Mouse (Mus musculus) hindbrain, embryonic 16.5 days (tissue): ENCODE results near the gene Anapc7. TPM values are rescaled to one million over a fixed set of nuclear protein-coding genes. Genes with fewer than 3 reads are reported as not detected.
A peak's percentile ranks its signal among the peaks of the same experiment; 100 is the strongest.

Experiments used
- ATAC-seq: fragments of 200-750 bp; cut with Nextera tagmentation; 2 replicates; pipeline ENCODE4 v1.8.0; 2017; ENCODE audit warnings: moderate TSS enrichment, moderate library complexity
- H3K27ac ChIP-seq: fragments of 300-500 bp; sonication (generic); 2 replicates; pipeline ENCODE4 v1.5.1; 2014; ENCODE audit warnings: low read depth, mild to moderate bottlenecking, control low read depth, low read length, moderate library complexity
- H3K27me3 ChIP-seq: fragments of 300-500 bp; sonication (generic); replicated peaks from 2 replicates; pipeline ENCODE4 v1.6.1; 2014; ENCODE audit warnings: low read length; ENCODE audit not compliant: control insufficient read depth, insufficient read depth
- H3K36me3 ChIP-seq: fragments of 300-500 bp; sonication (generic); 2 replicates; pipeline ENCODE4 v1.6.1; 2014; ENCODE audit warnings: mild to moderate bottlenecking, low read length, moderate library complexity, mixed read lengths; ENCODE audit not compliant: control insufficient read depth, insufficient read depth
- H3K4me1 ChIP-seq: fragments of 300-500 bp; sonication (generic); 2 replicates; pipeline ENCODE4 v1.6.1; 2014; ENCODE audit warnings: low read depth, low read length; ENCODE audit not compliant: control insufficient read depth, insufficient read depth
- H3K4me2 ChIP-seq: fragments of 300-500 bp; sonication (generic); 2 replicates; pipeline ENCODE4 v1.6.1; 2014; ENCODE audit warnings: mild to moderate bottlenecking, low read length, control low read depth, moderate library complexity
- H3K4me3 ChIP-seq: fragments of 300-500 bp; sonication (generic); 2 replicates; pipeline ENCODE4 v1.5.1; 2014; ENCODE audit warnings: mild to moderate bottlenecking, low read length, control low read depth, moderate library complexity
- H3K9ac ChIP-seq: fragments of 300-500 bp; sonication (generic); 2 replicates; pipeline ENCODE4 v1.6.1; 2014; ENCODE audit warnings: low read depth, mild to moderate bottlenecking, control low read depth, low read length, moderate library complexity
- H3K9me3 ChIP-seq: fragments of 300-500 bp; sonication (generic); 2 replicates; pipeline ENCODE4 v1.6.1; 2014; ENCODE audit warnings: mild to moderate bottlenecking, low read length, moderate library complexity; ENCODE audit not compliant: control insufficient read depth
- WGBS: fragments of 180-500 bp; shearing (Covaris S2); extraction: QIAGEN DNeasy Blood & Tissue Kit; methylation state at CpG from one replicate; pipeline ENCODE4 v1.1.7; 2014; 5-methylcytosine and 5-hydroxymethylcytosine counted together
- polyA plus RNA-seq: library from polyadenylated mRNA; unstranded; fragments of >200 nt; fragmentation: Nextera tagmentation; extraction: Ambion mirVana; gene quantifications from 2 replicates; pipeline ENCODE4 v1.2.1, GENCODE M21; 2015

Anapc7 gene
- polyA plus RNA-seq, 1 experiment from 2014 or later = 47.3 TPM

DNA sequence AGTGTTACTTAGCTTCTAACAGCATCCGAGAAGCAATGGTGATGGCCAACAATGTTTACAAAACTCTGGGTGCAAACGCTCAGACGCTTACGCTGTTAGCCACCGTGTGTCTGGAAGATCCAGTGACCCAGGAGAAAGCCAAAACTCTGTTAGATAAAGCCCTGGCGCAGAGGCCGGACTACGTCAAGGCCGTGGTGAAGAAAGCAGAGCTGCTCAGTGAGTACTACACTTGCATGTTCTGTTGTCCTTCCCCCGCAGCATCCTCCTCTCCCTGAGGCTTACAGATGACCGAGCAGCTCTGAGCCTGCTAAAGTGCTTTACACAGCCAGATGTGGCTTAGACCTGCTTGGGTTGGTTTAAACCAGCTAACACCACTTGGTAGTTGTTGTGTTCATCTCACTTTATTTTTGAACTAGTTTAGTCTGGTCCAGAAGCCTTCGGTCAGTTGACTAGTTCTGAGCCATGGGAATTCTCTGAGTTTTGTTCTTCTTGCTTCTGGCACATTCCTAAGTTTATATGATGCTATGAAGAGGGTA lies 18.7 kb downstream of the Anapc7 start:
- H3K4me2 ChIP-seq = no peak overlapping the region
- H3K9me3 ChIP-seq = no peaks in the 10 kb centered on the region
- no peak overlapping the region for H3K4me3 ChIP-seq
- ATAC-seq = no peak
- H3K4me1 ChIP-seq = no peaks in the 10 kb centered on the region
- no peaks in the 10 kb centered on the region for H3K27me3 ChIP-seq
- peaks cover 66% of the 10 kb centered on the region for H3K36me3 ChIP-seq
- no peak overlapping the region for H3K27ac ChIP-seq
- WGBS = 94% methylated on average over 12 of the region's 12 CpGs
- no peak overlapping the region for H3K9ac ChIP-seq

GRCm38 (mm10) chr5:122444492-122444891 lies 23.0 kb downstream of the Anapc7 start:
- H3K9me3 ChIP-seq = no peaks in the 10 kb centered on the region
- no peak overlapping the region for H3K27ac ChIP-seq
- H3K4me2 ChIP-seq = no peak overlapping the region
- H3K27me3 ChIP-seq = no peaks in the 10 kb centered on the region
- peaks cover 34% of the 10 kb centered on the region for H3K36me3 ChIP-seq
- no peak overlapping the region for H3K9ac ChIP-seq
- ATAC-seq = no peak
- no peak overlapping the region for H3K4me3 ChIP-seq
- H3K4me1 ChIP-seq = no peaks in the 10 kb centered on the region
- WGBS = 94% methylated on average over 10 of the region's 10 CpGs

DNA sequence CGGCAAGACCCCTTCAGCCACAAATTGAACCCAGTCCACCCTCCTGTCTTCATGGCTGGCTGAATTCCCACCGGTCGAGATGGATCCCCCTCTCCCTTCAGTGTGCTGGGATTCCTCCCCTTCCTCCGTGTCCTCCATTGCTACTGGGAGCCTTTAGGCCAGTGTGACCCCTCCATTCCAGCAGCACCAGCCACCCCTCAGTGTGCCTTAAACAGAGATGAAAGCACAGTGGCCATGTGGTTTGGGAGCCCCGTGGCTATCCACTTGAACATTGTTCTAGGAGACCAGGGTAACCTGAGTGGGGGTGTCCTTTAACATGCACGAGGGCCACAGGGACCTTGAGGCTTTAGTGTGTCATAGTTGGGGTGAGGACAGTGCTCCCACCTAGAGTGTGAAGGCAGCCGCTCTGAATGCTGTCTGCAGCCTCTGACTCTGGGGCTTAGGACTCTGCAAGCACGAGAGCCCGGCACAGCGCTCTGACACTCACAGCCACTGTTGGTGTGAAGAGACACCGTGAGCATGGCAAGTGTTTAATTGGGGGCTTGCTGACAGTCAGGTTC lies 23.6 kb downstream of the Anapc7 start:
- WGBS = 93% methylated on average over 11 of the region's 11 CpGs
- H3K36me3 ChIP-seq = peaks cover 30% of the 10 kb centered on the region
- ATAC-seq = no peak

GRCm38 (mm10) chr5:122447857-122448256 lies 26.4 kb downstream of the Anapc7 start:
- H3K4me1 ChIP-seq = no peaks in the 10 kb centered on the region
- H3K4me3 ChIP-seq = no peak overlapping the region
- no peak overlapping the region for H3K27ac ChIP-seq
- no peak overlapping the region for H3K9ac ChIP-seq
- WGBS = 79% methylated on average over 8 of the region's 8 CpGs
- ATAC-seq = peak; percentile 25; the same call in 1 of the 2 replicates
- no peaks in the 10 kb centered on the region for H3K27me3 ChIP-seq
- H3K4me2 ChIP-seq = no peak overlapping the region
- no peaks in the 10 kb centered on the region for H3K9me3 ChIP-seq
- H3K36me3 ChIP-seq = peaks cover 18% of the 10 kb centered on the region

More for the DNA sequence above, 23.6 kb downstream of the Anapc7 start:
- no peaks in the 10 kb centered on the region for H3K27me3 ChIP-seq
- no peak overlapping the region for H3K27ac ChIP-seq
- H3K4me3 ChIP-seq = no peak overlapping the region
- H3K4me1 ChIP-seq = no peaks in the 10 kb centered on the region
- H3K4me2 ChIP-seq = no peak overlapping the region
- no peaks in the 10 kb centered on the region for H3K9me3 ChIP-seq
- H3K9ac ChIP-seq = no peak overlapping the region

DNA sequence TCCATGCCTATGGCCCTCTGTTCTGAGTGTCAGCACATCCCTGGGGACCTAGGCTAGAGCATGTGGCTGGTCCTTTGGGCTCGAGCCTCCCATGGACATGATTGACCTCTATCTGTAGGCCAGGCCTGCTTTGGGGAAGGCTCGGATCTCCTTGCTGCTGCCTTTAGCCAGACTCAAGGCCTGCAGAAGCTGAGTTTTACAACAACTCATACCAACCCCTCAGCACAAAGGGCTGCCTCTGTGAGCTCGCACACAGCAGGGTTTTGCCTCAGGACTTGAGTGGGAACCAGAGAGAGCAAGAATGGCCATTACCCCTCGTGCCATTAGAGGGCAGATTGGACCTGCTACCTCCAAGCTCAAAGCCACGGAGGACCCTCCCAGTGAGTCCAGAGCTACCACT lies 27.4 kb downstream of the Anapc7 start:
- WGBS = 73% methylated on average over 5 of the region's 5 CpGs
- peaks cover 23% of the 10 kb centered on the region for H3K36me3 ChIP-seq
- no peak for ATAC-seq

GRCm38 (mm10) chr5:122449946-122450345 lies 28.5 kb downstream of the Anapc7 start:
- no peak overlapping the region for H3K4me3 ChIP-seq
- H3K9me3 ChIP-seq = no peaks in the 10 kb centered on the region
- H3K4me1 ChIP-seq = no peaks in the 10 kb centered on the region
- H3K27ac ChIP-seq = no peak overlapping the region
- H3K4me2 ChIP-seq = no peak overlapping the region
- no peak for ATAC-seq
- WGBS = 35% methylated on average over 7 of the region's 7 CpGs
- H3K9ac ChIP-seq = no peak overlapping the region
- H3K27me3 ChIP-seq = no peaks in the 10 kb centered on the region
- H3K36me3 ChIP-seq = peaks cover 24% of the 10 kb centered on the region

More for the DNA sequence above, 27.4 kb downstream of the Anapc7 start:
- Histone ChIP-seq H3K27ac (no peak overlapping the region), H3K9me3 (no peaks in the 10 kb centered on the region), H3K27me3 (no peaks in the 10 kb centered on the region), H3K4me1 (no peaks in the 10 kb centered on the region), H3K4me3 (no peak overlapping the region), H3K9ac (no peak overlapping the region), H3K4me2 (no peak overlapping the region)

DNA sequence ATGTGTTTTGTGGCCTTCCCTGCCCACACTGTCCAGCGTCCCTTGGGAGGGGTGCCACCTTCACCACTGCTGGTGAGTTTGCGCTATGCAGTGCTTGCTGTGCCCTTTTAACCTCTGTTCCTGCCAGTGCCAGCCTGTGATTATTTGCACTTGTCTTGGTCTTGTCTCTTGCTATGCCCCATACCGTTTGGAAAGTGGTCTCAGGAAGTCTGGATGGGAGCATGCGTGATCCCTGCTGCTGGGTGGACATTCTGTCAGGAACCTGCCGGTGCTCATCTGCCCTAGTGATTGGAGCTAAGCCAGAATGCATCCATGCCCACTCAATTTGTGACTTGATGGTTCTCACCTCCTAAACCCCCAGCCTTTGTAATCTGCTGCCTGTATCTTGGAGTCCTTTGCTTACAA lies 29.4 kb downstream of the Anapc7 start:
- H3K27me3 ChIP-seq = no peaks in the 10 kb centered on the region
- H3K36me3 ChIP-seq = peaks cover 33% of the 10 kb centered on the region
- H3K9me3 ChIP-seq = no peaks in the 10 kb centered on the region
- 62% methylated on average over 5 of the region's 5 CpGs for WGBS
- H3K4me3 ChIP-seq = no peak overlapping the region
- H3K27ac ChIP-seq = no peak overlapping the region
- H3K4me1 ChIP-seq = no peaks in the 10 kb centered on the region
- H3K4me2 ChIP-seq = no peak overlapping the region
- no peak overlapping the region for H3K9ac ChIP-seq
- ATAC-seq = no peak

- ATAC-seq = no peak
- WGBS = 90% methylated on average over 5 of the region's 5 CpGs
- Histone ChIP-seq H3K27me3 (no peaks in the 10 kb centered on the region), H3K27ac (no peak overlapping the region), H3K4me2 (no peak overlapping the region), H3K4me3 (no peak overlapping the region), H3K9ac (no peak overlapping the region), H3K36me3 (peaks cover 33% of the 10 kb centered on the region), H3K4me1 (no peaks in the 10 kb centered on the region), H3K9me3 (no peaks in the 10 kb centered on the region)
Measured at GRCm38 (mm10) chr5:122451324-122451723, 29.8 kb downstream of the Anapc7 start.

- Histone ChIP-seq H3K4me1 (no peaks in the 10 kb centered on the region), H3K27me3 (no peaks in the 10 kb centered on the region), H3K4me3 (no peak overlapping the region), H3K36me3 (peaks cover 35% of the 10 kb centered on the region), H3K4me2 (no peak overlapping the region), H3K27ac (no peak overlapping the region), H3K9ac (no peak overlapping the region), H3K9me3 (no peaks in the 10 kb centered on the region)
- 76% methylated on average over 7 of the region's 7 CpGs for WGBS
- no peak for ATAC-seq
Measured at GRCm38 (mm10) chr5:122452194-122452593, 30.7 kb downstream of the Anapc7 start.
